Mouse (Mus musculus) megakaryocyte-erythroid progenitor cell, adult 5 weeks (primary cell): ENCODE measurements around the gene Ly6g6e. TPM values are rescaled to one million over a fixed set of nuclear protein-coding genes. Genes with fewer than 3 reads are reported as not detected.

Source experiments
- polyA plus RNA-seq: library from polyadenylated mRNA; stranded (reverse); fragments of >175 nt; gene quantifications from 2 replicates; pipeline ENCODE4 v1.2.3, GENCODE M21; 2012

Ly6g6e gene
- polyA plus RNA-seq, 1 experiment: not detected

Other genes starting within 250 kb of the Ly6g6e start
- gene Stk19, start 240.0 kb upstream of the Ly6g6e start, polyA plus RNA-seq: 65.1 and 75.3 TPM in 2 replicates
- gene Dxo, start 239.9 kb upstream of the Ly6g6e start, polyA plus RNA-seq: 106 TPM in 2 replicates
- gene Skiv2l, start 226.7 kb upstream of the Ly6g6e start, polyA plus RNA-seq: 63.8 and 69.0 TPM in 2 replicates
- gene Nelfe, start 226.5 kb upstream of the Ly6g6e start, polyA plus RNA-seq: 308 and 315 TPM in 2 replicates
- 0.13 TPM in 1 of 2 replicates, not detected in the other for gene Cfb, start 214.4 kb upstream of the Ly6g6e start, polyA plus RNA-seq
- gene Zbtb12, start 197.4 kb upstream of the Ly6g6e start, polyA plus RNA-seq: 51.5 and 66.6 TPM in 2 replicates
- gene Gm20547, start 194.9 kb upstream of the Ly6g6e start, polyA plus RNA-seq: not detected in 2 replicates
- gene C2, start 178.6 kb upstream of the Ly6g6e start, polyA plus RNA-seq: 2.0 and 2.3 TPM in 2 replicates
- gene Ehmt2, start 178.4 kb upstream of the Ly6g6e start, polyA plus RNA-seq: 441 and 469 TPM in 2 replicates
- not detected in 2 replicates for gene Slc44a4, start 162.4 kb upstream of the Ly6g6e start, polyA plus RNA-seq
- 52.4 and 79.9 TPM in 2 replicates for gene Neu1, start 145.6 kb upstream of the Ly6g6e start, polyA plus RNA-seq
- 425 and 1,961 TPM in 2 replicates for gene Hspa1b, start 117.7 kb upstream of the Ly6g6e start, polyA plus RNA-seq
- 0.52 TPM in 1 of 2 replicates, not detected in the other for gene Gm20481, start 107.0 kb upstream of the Ly6g6e start, polyA plus RNA-seq
- 239 and 1,296 TPM in 2 replicates for gene Hspa1a, start 104.7 kb upstream of the Ly6g6e start, polyA plus RNA-seq
- gene Hspa1l, start 104.2 kb upstream of the Ly6g6e start, polyA plus RNA-seq: 0.06 TPM in 1 of 2 replicates, not detected in the other
- gene Lsm2, start 95.0 kb upstream of the Ly6g6e start, polyA plus RNA-seq: 154 and 167 TPM in 2 replicates
- gene Vars, start 75.9 kb upstream of the Ly6g6e start, polyA plus RNA-seq: 841 and 875 TPM in 2 replicates
- 0.24 and 0.38 TPM in 2 replicates for gene Vwa7, start 60.3 kb upstream of the Ly6g6e start, polyA plus RNA-seq
- gene Sapcd1, start 48.9 kb upstream of the Ly6g6e start, polyA plus RNA-seq: 6.0 and 11.9 TPM in 2 replicates
- gene Msh5, start 30.2 kb upstream of the Ly6g6e start, polyA plus RNA-seq: 3.4 and 5.4 TPM in 2 replicates
- 109 and 129 TPM in 2 replicates for gene Clic1, start 26.9 kb upstream of the Ly6g6e start, polyA plus RNA-seq
- gene Ddah2, start 17.9 kb upstream of the Ly6g6e start, polyA plus RNA-seq: 33.8 and 58.4 TPM in 2 replicates
- 0.09 TPM in 1 of 2 replicates, not detected in the other for gene Ly6g6c, start 11.5 kb upstream of the Ly6g6e start, polyA plus RNA-seq
- 0.04 TPM in 1 of 2 replicates, not detected in the other for gene Mpig6b, start 10.7 kb upstream of the Ly6g6e start, polyA plus RNA-seq
- gene Ly6g6d, start 1.2 kb downstream of the Ly6g6e start, polyA plus RNA-seq: 0.26 TPM in 1 of 2 replicates, not detected in the other
- 0.06 and 0.28 TPM in 2 replicates for gene Ly6g6f, start 8.7 kb downstream of the Ly6g6e start, polyA plus RNA-seq
- 118 and 123 TPM in 2 replicates for gene Abhd16a, start 12.4 kb downstream of the Ly6g6e start, polyA plus RNA-seq
- gene Ly6g5c, start 31.4 kb downstream of the Ly6g6e start, polyA plus RNA-seq: not detected in 2 replicates
- gene Ly6g5b, start 38.5 kb downstream of the Ly6g6e start, polyA plus RNA-seq: 0.45 and 0.69 TPM in 2 replicates
- 73.8 and 84.9 TPM in 2 replicates for gene Gpank1, start 44.6 kb downstream of the Ly6g6e start, polyA plus RNA-seq
- 77.7 and 78.6 TPM in 2 replicates for gene Csnk2b, start 45.2 kb downstream of the Ly6g6e start, polyA plus RNA-seq
- gene D17H6S53E, start 49.5 kb downstream of the Ly6g6e start, polyA plus RNA-seq: 4.1 and 4.4 TPM in 2 replicates
- 0.37 and 0.84 TPM in 2 replicates for gene Apom, start 55.1 kb downstream of the Ly6g6e start, polyA plus RNA-seq
- gene Bag6, start 58.3 kb downstream of the Ly6g6e start, polyA plus RNA-seq: 683 and 812 TPM in 2 replicates
- 1,479 and 1,500 TPM in 2 replicates for gene Prrc2a, start 88.0 kb downstream of the Ly6g6e start, polyA plus RNA-seq
- gene Aif1, start 99.2 kb downstream of the Ly6g6e start, polyA plus RNA-seq: 3.5 and 4.0 TPM in 2 replicates
- gene Lst1, start 111.5 kb downstream of the Ly6g6e start, polyA plus RNA-seq: 3.8 and 6.6 TPM in 2 replicates
- gene Ltb, start 117.5 kb downstream of the Ly6g6e start, polyA plus RNA-seq: 14.0 and 15.6 TPM in 2 replicates
- 12.8 and 21.1 TPM in 2 replicates for gene Tnf, start 125.1 kb downstream of the Ly6g6e start, polyA plus RNA-seq
- gene Lta, start 128.4 kb downstream of the Ly6g6e start, polyA plus RNA-seq: 0.10 and 0.22 TPM in 2 replicates
- gene Gm16181, start 143.9 kb downstream of the Ly6g6e start, polyA plus RNA-seq: not detected in 2 replicates
- 5.5 and 9.2 TPM in 2 replicates for gene Atp6v1g2, start 156.8 kb downstream of the Ly6g6e start, polyA plus RNA-seq
- 42.2 and 43.8 TPM in 2 replicates for gene Nfkbil1, start 158.9 kb downstream of the Ly6g6e start, polyA plus RNA-seq
- gene Ddx39b, start 164.8 kb downstream of the Ly6g6e start, polyA plus RNA-seq: 404 and 440 TPM in 2 replicates
- 854 and 953 TPM in 2 replicates for gene H2-D1, start 185.8 kb downstream of the Ly6g6e start, polyA plus RNA-seq
- not detected in 2 replicates for gene H2-Q1, start 243.5 kb downstream of the Ly6g6e start, polyA plus RNA-seq